Mouse (Mus musculus): ENCODE measurements around the gene Hykk.

- TF ChIP-seq CTCF (IDR thresholded peaks at IDR 0.05; ENCODE audit: borderline replicate concordance, insufficient read depth, low read depth, low read length): no peak
- TF ChIP-seq POLR2A (IDR thresholded peaks at IDR 0.05; ENCODE audit: borderline replicate concordance, insufficient read depth, low read length): no peak
Measured at GRCm38 (mm10) chr9:54918781-54919180, 1.7 kb downstream of the Hykk start.
